Mouse (Mus musculus) CD4-positive, CD25-positive, alpha-beta regulatory T cell, adult 4 months (primary cell): ENCODE data around the gene Park7. TPM values are rescaled to one million over a fixed set of nuclear protein-coding genes. Genes with fewer than 3 reads are reported as not detected.

ENCODE experiments used
- polyA plus RNA-seq, 2 experiments: library from polyadenylated mRNA; unstranded; fragments of 100-300 nt; shearing (Covaris generic); gene quantifications; one replicate each; pipeline ENCODE4 v1.2.1; 2017

Park7 gene
- polyA plus RNA-seq, 2 experiments from 2014 or later = 550 to 588 TPM

Other genes starting within 250 kb of the Park7 start
- gene Errfi1, start 60.5 kb downstream of the Park7 start, polyA plus RNA-seq = 1 to 10 TPM; 1.4 to 2.7 TPM
- gene Tnfrsf9, start 125 bp upstream of the Park7 start, polyA plus RNA-seq = 100 to 1,000 TPM; 209 to 263 TPM
- gene Uts2, start 82.7 kb upstream of the Park7 start, polyA plus RNA-seq = not detected
- 1 to 10 TPM; 4.7 to 5.2 TPM for gene Per3, start 130.2 kb upstream of the Park7 start, polyA plus RNA-seq
- 10 to 100 TPM; 41.7 to 53.2 TPM for gene Vamp3, start 143.5 kb upstream of the Park7 start, polyA plus RNA-seq
- gene Gm13090, start 175.1 kb upstream of the Park7 start, polyA plus RNA-seq = not detected